Mouse (Mus musculus) stomach, embryonic 14.5 days (tissue): ENCODE data around the gene Gm5565. TPM values are rescaled to one million over a fixed set of nuclear protein-coding genes. Genes with fewer than 3 reads are reported as not detected.
"Not testable (repeated sequence)": the region's sequence is repeated elsewhere in the genome, so short reads cannot be mapped to it uniquely, and the experiment has no call there.

ENCODE experiments used
- ATAC-seq: fragments of 200-750 bp; cut with Nextera tagmentation; 2 replicates; pipeline ENCODE4 v1.8.0; 2017; ENCODE audit warnings: low read depth, moderate TSS enrichment; ENCODE audit not compliant: insufficient number of reproducible peaks, insufficient read depth, low FRiP score
- H3K27ac ChIP-seq: fragments of 300-500 bp; sonication (generic); 2 replicates; pipeline ENCODE4 v1.5.1; 2014; ENCODE audit warnings: mild to moderate bottlenecking, low read length, moderate library complexity, mixed read lengths
- H3K27me3 ChIP-seq: fragments of 300-500 bp; sonication (generic); 2 replicates; pipeline ENCODE4 v1.6.1; 2014; ENCODE audit warnings: low read length, control low read depth, mixed read lengths; ENCODE audit not compliant: control insufficient read depth, insufficient read depth
- H3K36me3 ChIP-seq: fragments of 300-500 bp; sonication (generic); 2 replicates; pipeline ENCODE4 v1.6.1; 2014; ENCODE audit warnings: mild to moderate bottlenecking, control low read depth, low read length, moderate library complexity, mixed read lengths; ENCODE audit not compliant: control insufficient read depth, insufficient read depth
- H3K4me1 ChIP-seq: fragments of 300-500 bp; sonication (generic); 2 replicates; pipeline ENCODE4 v1.6.1; 2014; ENCODE audit warnings: low read length, control low read depth, mixed read lengths; ENCODE audit not compliant: control insufficient read depth, insufficient read depth
- H3K4me2 ChIP-seq: fragments of 300-500 bp; sonication (generic); replicated peaks from 2 replicates; pipeline ENCODE4 v1.6.1; 2014; ENCODE audit warnings: low read depth, low read length, control low read depth
- H3K4me3 ChIP-seq: fragments of 300-500 bp; sonication (generic); 2 replicates; pipeline ENCODE4 v1.5.1; 2014; ENCODE audit warnings: low read depth, low read length, control low read depth
- H3K9ac ChIP-seq: fragments of 300-500 bp; sonication (generic); replicated peaks from 2 replicates; pipeline ENCODE4 v1.6.1; 2014; ENCODE audit warnings: low read depth, mild to moderate bottlenecking, control low read depth, low read length, moderate library complexity, mixed read lengths
- H3K9me3 ChIP-seq: fragments of 300-500 bp; sonication (generic); 2 replicates; pipeline ENCODE4 v1.6.1; 2016; ENCODE audit warnings: low read depth, low read length, control low read depth; ENCODE audit not compliant: control insufficient read depth
- WGBS: fragments of 180-500 bp; shearing (Covaris S2); extraction: QIAGEN DNeasy Blood & Tissue Kit; methylation state at CpG from one replicate; pipeline ENCODE4 v1.1.7; 2014; 5-methylcytosine and 5-hydroxymethylcytosine counted together
- polyA plus RNA-seq: library from polyadenylated mRNA; unstranded; fragments of >200 nt; fragmentation: Nextera tagmentation; extraction: Ambion mirVana; gene quantifications from 2 replicates; pipeline ENCODE4 v1.2.1, GENCODE M21; 2014

Gene Gm5565
- polyA plus RNA-seq: not detected in 2 replicates

GRCm38 (mm10) chr5:146160439-146160838 is at the start of gene Gm5565:
Gm5565 (minus strand) TSS chr5:146160539.
- H3K9me3 ChIP-seq, H3K9ac ChIP-seq, H3K4me3 ChIP-seq, H3K4me1 ChIP-seq, H3K4me2 ChIP-seq, ATAC-seq, H3K27ac ChIP-seq, H3K36me3 ChIP-seq, H3K27me3 ChIP-seq: not testable (repeated sequence)
- WGBS: 99% methylated on average over 3 of the region's 3 CpGs

- H3K36me3 ChIP-seq: peaks cover 47% of the 10 kb centered on the region
- H3K9ac ChIP-seq: no peak overlapping the region
- H3K9me3 ChIP-seq: no peaks in the 10 kb centered on the region
- H3K4me1 ChIP-seq: no peaks in the 10 kb centered on the region
- no peak overlapping the region for H3K27ac ChIP-seq
- H3K27me3 ChIP-seq: no peaks in the 10 kb centered on the region
- no peak overlapping the region for H3K4me2 ChIP-seq
- WGBS: 93% methylated on average over 5 of the region's 5 CpGs
- no peak for ATAC-seq
- no peak overlapping the region for H3K4me3 ChIP-seq
Measured at GRCm38 (mm10) chr5:146205537-146205936, 45.2 kb upstream of the Gm5565 start.

GRCm38 (mm10) chr5:146203921-146204320 is 43.6 kb upstream of the Gm5565 start:
- no peak overlapping the region for H3K4me3 ChIP-seq
- no peaks in the 10 kb centered on the region for H3K9me3 ChIP-seq
- no peak for ATAC-seq
- 89% methylated on average over 2 of the region's 2 CpGs for WGBS
- no peak overlapping the region for H3K27ac ChIP-seq
- H3K9ac ChIP-seq: no peak overlapping the region
- H3K36me3 ChIP-seq: peaks cover 36% of the 10 kb centered on the region
- no peak overlapping the region for H3K4me2 ChIP-seq
- no peaks in the 10 kb centered on the region for H3K27me3 ChIP-seq
- H3K4me1 ChIP-seq: no peaks in the 10 kb centered on the region

- no peak overlapping the region for H3K27ac ChIP-seq
- H3K4me1 ChIP-seq: no peaks in the 10 kb centered on the region
- H3K4me3 ChIP-seq: no peak overlapping the region
- H3K9me3 ChIP-seq: no peaks in the 10 kb centered on the region
- H3K4me2 ChIP-seq: no peak overlapping the region
- ATAC-seq: no peak
- WGBS: 98% methylated on average over 6 of the region's 6 CpGs
- no peak overlapping the region for H3K9ac ChIP-seq
- no peaks in the 10 kb centered on the region for H3K27me3 ChIP-seq
- H3K36me3 ChIP-seq: peaks cover 16% of the 10 kb centered on the region
Measured at GRCm38 (mm10) chr5:146200580-146200979, 40.2 kb upstream of the Gm5565 start.

- ATAC-seq: no peak
- WGBS: 74% methylated on average over 2 of the region's 2 CpGs
- Histone ChIP-seq H3K4me1 (no peaks in the 10 kb centered on the region), H3K4me3 (no peak overlapping the region), H3K9ac (no peak overlapping the region), H3K27ac (no peak overlapping the region), H3K36me3 (peaks cover 10% of the 10 kb centered on the region), H3K9me3 (no peaks in the 10 kb centered on the region), H3K4me2 (no peak overlapping the region), H3K27me3 (no peaks in the 10 kb centered on the region)
Measured at GRCm38 (mm10) chr5:146199540-146199939, 39.2 kb upstream of the Gm5565 start.

GRCm38 (mm10) chr5:146199073-146199472 is 38.7 kb upstream of the Gm5565 start:
- H3K9me3 ChIP-seq: no peaks in the 10 kb centered on the region
- H3K36me3 ChIP-seq: peaks cover 9% of the 10 kb centered on the region
- no peak overlapping the region for H3K4me3 ChIP-seq
- no peak for ATAC-seq
- H3K4me1 ChIP-seq: no peaks in the 10 kb centered on the region
- H3K27ac ChIP-seq: no peak overlapping the region
- no peak overlapping the region for H3K9ac ChIP-seq
- no peak overlapping the region for H3K4me2 ChIP-seq
- H3K27me3 ChIP-seq: no peaks in the 10 kb centered on the region

GRCm38 (mm10) chr5:146193360-146193759 is 33.0 kb upstream of the Gm5565 start:
- no peak overlapping the region for H3K4me3 ChIP-seq
- H3K27ac ChIP-seq: no peak overlapping the region
- H3K4me1 ChIP-seq: no peaks in the 10 kb centered on the region
- H3K9ac ChIP-seq: no peak overlapping the region
- WGBS: 88% methylated on average over 8 of the region's 8 CpGs
- H3K9me3 ChIP-seq: no peaks in the 10 kb centered on the region
- H3K27me3 ChIP-seq: no peaks in the 10 kb centered on the region
- ATAC-seq: no peak
- no peaks in the 10 kb centered on the region for H3K36me3 ChIP-seq
- no peak overlapping the region for H3K4me2 ChIP-seq

- H3K4me2 ChIP-seq: no peak overlapping the region
- ATAC-seq: no peak
- no peak overlapping the region for H3K9ac ChIP-seq
- no peak overlapping the region for H3K4me3 ChIP-seq
- no peaks in the 10 kb centered on the region for H3K27me3 ChIP-seq
- no peaks in the 10 kb centered on the region for H3K9me3 ChIP-seq
- H3K27ac ChIP-seq: no peak overlapping the region
- 46% methylated on average over 3 of the region's 3 CpGs for WGBS
- no peaks in the 10 kb centered on the region for H3K36me3 ChIP-seq
- no peaks in the 10 kb centered on the region for H3K4me1 ChIP-seq
Measured at GRCm38 (mm10) chr5:146190501-146191269, 30.3 kb upstream of the Gm5565 start.

- Histone ChIP-seq H3K27me3 (no peaks in the 10 kb centered on the region), H3K4me1 (no peaks in the 10 kb centered on the region), H3K36me3 (no peaks in the 10 kb centered on the region), H3K9me3 (no peaks in the 10 kb centered on the region), H3K9ac (no peak overlapping the region), H3K4me3 (no peak overlapping the region), H3K4me2 (no peak overlapping the region), H3K27ac (no peak overlapping the region)
- ATAC-seq: no peak
- WGBS: 62% methylated on average over 4 of the region's 4 CpGs
Measured at GRCm38 (mm10) chr5:146190093-146190492, 29.8 kb upstream of the Gm5565 start.
